Mouse (Mus musculus) intestine, embryonic 16.5 days (tissue): ENCODE measurements around the gene Klhl32. TPM values are rescaled to one million over a fixed set of nuclear protein-coding genes. Genes with fewer than 3 reads are reported as not detected.
"Not testable (repeated sequence)": the region's sequence is repeated elsewhere in the genome, so short reads cannot be mapped to it uniquely, and the experiment has no call there.

Experiments
- ATAC-seq: fragments of 200-750 bp; cut with Nextera tagmentation; 2 replicates; pipeline ENCODE4 v1.8.0; 2017; ENCODE audit warnings: moderate TSS enrichment, moderate library complexity
- H3K27ac ChIP-seq: fragments of 300-500 bp; sonication (generic); 2 replicates; pipeline ENCODE4 v1.5.1; 2014; ENCODE audit warnings: mild to moderate bottlenecking, low read length
- H3K27me3 ChIP-seq: fragments of 300-500 bp; sonication (generic); replicated peaks from 2 replicates; pipeline ENCODE4 v1.6.1; 2014; ENCODE audit warnings: low read length, control low read depth, mixed read lengths; ENCODE audit not compliant: control insufficient read depth, insufficient read depth
- H3K36me3 ChIP-seq: fragments of 300-500 bp; sonication (generic); 2 replicates; pipeline ENCODE4 v1.6.1; 2014; ENCODE audit warnings: low read length, control low read depth; ENCODE audit not compliant: control insufficient read depth, insufficient read depth
- H3K4me1 ChIP-seq: fragments of 300-500 bp; sonication (generic); 2 replicates; pipeline ENCODE4 v1.6.1; 2014; ENCODE audit warnings: low read length, control low read depth, mixed read lengths; ENCODE audit not compliant: control insufficient read depth, insufficient read depth
- H3K4me2 ChIP-seq: fragments of 300-500 bp; sonication (generic); 2 replicates; pipeline ENCODE4 v1.6.1; 2014; ENCODE audit warnings: low read depth, low read length, control low read depth
- H3K4me3 ChIP-seq: fragments of 300-500 bp; sonication (generic); 2 replicates; pipeline ENCODE4 v1.5.1; 2014; ENCODE audit warnings: mild to moderate bottlenecking, low read length
- H3K9ac ChIP-seq: fragments of 300-500 bp; sonication (generic); 2 replicates; pipeline ENCODE4 v1.6.1; 2014; ENCODE audit warnings: low read depth, low read length
- H3K9me3 ChIP-seq: fragments of 300-500 bp; sonication (generic); 2 replicates; pipeline ENCODE4 v1.6.1; 2016; ENCODE audit warnings: low read length, control low read depth; ENCODE audit not compliant: control insufficient read depth
- WGBS: fragments of 180-500 bp; shearing (Covaris S2); extraction: QIAGEN DNeasy Blood & Tissue Kit; methylation state at CpG from one replicate; pipeline ENCODE4 v1.1.7; 2014; 5-methylcytosine and 5-hydroxymethylcytosine counted together
- polyA plus RNA-seq: library from polyadenylated mRNA; unstranded; fragments of >200 nt; fragmentation: Nextera tagmentation; extraction: Ambion mirVana; gene quantifications from 2 replicates; pipeline ENCODE4 v1.2.1, GENCODE M21; 2015

Klhl32 gene
- polyA plus RNA-seq, 1 experiment from 2014 or later: 3.3 TPM

- no peak overlapping the region for H3K4me2 ChIP-seq
- no peak overlapping the region for H3K9ac ChIP-seq
- H3K9me3 ChIP-seq: no peaks in the 10 kb centered on the region
- H3K36me3 ChIP-seq: no peaks in the 10 kb centered on the region
- no peak overlapping the region for H3K27ac ChIP-seq
- no peak overlapping the region for H3K4me3 ChIP-seq
- 66% methylated on average over 7 of the region's 7 CpGs for WGBS
- ATAC-seq: no peak
- no peaks in the 10 kb centered on the region for H3K27me3 ChIP-seq
- H3K4me1 ChIP-seq: no peaks in the 10 kb centered on the region
These were observed 152.3 kb downstream of the Klhl32 start for GRCm38 (mm10) chr4:24698528-24699117.

- Histone ChIP-seq H3K4me1 (no peaks in the 10 kb centered on the region), H3K27ac (no peak overlapping the region), H3K9ac (no peak overlapping the region), H3K4me3 (no peak overlapping the region), H3K4me2 (no peak overlapping the region), H3K9me3 (no peaks in the 10 kb centered on the region), H3K27me3 (no peaks in the 10 kb centered on the region), H3K36me3 (no peaks in the 10 kb centered on the region)
- ATAC-seq: no peak
- 77% methylated on average over 2 of the region's 2 CpGs for WGBS
These were observed 170.8 kb downstream of the Klhl32 start for GRCm38 (mm10) chr4:24680080-24680479.

DNA sequence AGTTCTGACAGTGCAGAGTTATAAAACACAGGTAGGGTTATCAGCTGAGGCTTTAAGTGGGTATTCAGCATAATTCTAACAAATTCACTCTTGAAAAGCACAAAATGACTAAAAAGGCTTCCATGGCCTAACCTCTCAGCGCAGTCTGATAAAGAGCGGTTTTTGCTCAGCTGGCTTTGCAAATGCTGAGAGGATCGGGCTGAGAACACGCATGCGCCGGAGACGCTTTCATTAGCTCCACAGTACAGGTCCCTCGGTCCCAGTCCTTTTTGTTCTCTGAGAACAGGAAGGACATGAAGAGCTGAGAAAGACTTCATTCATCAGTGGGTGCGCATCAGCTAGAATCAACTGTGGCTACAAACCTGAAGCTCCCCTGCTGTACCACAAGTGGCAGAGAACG is 180.9 kb downstream of the Klhl32 start:
- ATAC-seq: no peak
- H3K4me3 ChIP-seq: no peak overlapping the region

DNA sequence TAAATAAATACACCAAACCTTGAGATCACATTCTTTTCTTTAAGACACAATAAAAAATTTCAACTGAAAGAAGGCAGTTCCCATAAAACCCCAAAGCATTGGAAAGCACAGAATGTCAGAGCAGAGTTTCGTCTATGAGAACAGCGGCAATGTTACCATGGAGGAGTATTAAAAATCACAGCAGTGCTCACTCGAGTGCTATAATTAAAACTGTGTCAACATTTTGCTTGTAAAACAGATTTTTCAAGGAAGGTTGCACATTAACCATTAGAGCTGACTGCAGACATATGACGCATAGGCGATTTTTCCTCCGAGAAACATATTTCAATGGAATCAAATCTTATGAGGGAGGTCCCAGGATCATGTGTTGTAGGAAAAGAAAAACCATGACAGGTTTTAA is 191.7 kb downstream of the Klhl32 start:
- Histone ChIP-seq H3K4me3 (no peak overlapping the region), H3K4me2 (no peak overlapping the region), H3K9me3 (no peaks in the 10 kb centered on the region), H3K4me1 (no peaks in the 10 kb centered on the region), H3K27ac (no peak overlapping the region), H3K36me3 (no peaks in the 10 kb centered on the region), H3K27me3 (no peaks in the 10 kb centered on the region), H3K9ac (no peak overlapping the region)
- ATAC-seq: no peak
- 77% methylated on average over 6 of the region's 6 CpGs for WGBS

More for the DNA sequence above, 180.9 kb downstream of the Klhl32 start:
- no peaks in the 10 kb centered on the region for H3K4me1 ChIP-seq
- H3K27ac ChIP-seq: no peak overlapping the region
- H3K9me3 ChIP-seq: no peaks in the 10 kb centered on the region
- no peak overlapping the region for H3K4me2 ChIP-seq
- WGBS: 90% methylated on average over 10 of the region's 10 CpGs
- H3K27me3 ChIP-seq: no peaks in the 10 kb centered on the region
- H3K36me3 ChIP-seq: no peaks in the 10 kb centered on the region
- no peak overlapping the region for H3K9ac ChIP-seq

- 87% methylated on average over 6 of the region's 8 CpGs for WGBS
- H3K9ac ChIP-seq, H3K27me3 ChIP-seq, H3K9me3 ChIP-seq, H3K4me3 ChIP-seq, H3K36me3 ChIP-seq, H3K4me2 ChIP-seq, H3K27ac ChIP-seq, H3K4me1 ChIP-seq: not testable (repeated sequence)
- peak; percentile 26; the same call in 1 of the 2 replicates for ATAC-seq
These were observed 206.2 kb downstream of the Klhl32 start for GRCm38 (mm10) chr4:24644735-24645134.

DNA sequence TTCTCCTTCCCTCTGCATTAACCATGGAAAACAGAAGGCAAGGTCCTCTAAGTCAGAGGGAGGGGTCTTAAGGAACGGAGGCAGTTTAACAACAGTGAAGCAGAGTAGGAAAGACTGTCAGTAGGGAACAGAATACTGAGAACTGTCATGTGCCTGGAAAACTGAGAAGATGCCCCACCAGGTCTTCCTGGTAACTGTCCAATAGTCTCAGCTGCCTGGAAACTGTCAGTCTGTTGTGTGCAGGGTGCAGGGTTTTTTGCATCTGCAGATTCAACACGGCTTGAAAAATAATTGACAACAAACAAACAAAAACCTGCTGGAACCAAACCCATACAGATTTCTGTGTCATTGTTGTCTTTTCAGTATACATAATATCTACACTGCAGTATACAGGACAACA is 208.6 kb downstream of the Klhl32 start:
- Histone ChIP-seq H3K4me2 (no peak overlapping the region), H3K27me3 (no peaks in the 10 kb centered on the region), H3K4me3 (no peak overlapping the region), H3K9ac (no peak overlapping the region), H3K27ac (no peak overlapping the region), H3K4me1 (no peaks in the 10 kb centered on the region), H3K9me3 (no peaks in the 10 kb centered on the region), H3K36me3 (no peaks in the 10 kb centered on the region)
- no peak for ATAC-seq
- WGBS: 78% methylated on average over 2 of the region's 2 CpGs

GRCm38 (mm10) chr4:24631177-24631911 is 219.6 kb downstream of the Klhl32 start:
- Histone ChIP-seq H3K4me2 (no peak overlapping the region), H3K9ac (no peak overlapping the region), H3K36me3 (no peaks in the 10 kb centered on the region), H3K4me3 (no peak overlapping the region), H3K9me3 (no peaks in the 10 kb centered on the region), H3K27me3 (no peaks in the 10 kb centered on the region), H3K27ac (no peak overlapping the region), H3K4me1 (no peaks in the 10 kb centered on the region)
- ATAC-seq: no peak
- WGBS: 74% methylated on average over 9 of the region's 9 CpGs

DNA sequence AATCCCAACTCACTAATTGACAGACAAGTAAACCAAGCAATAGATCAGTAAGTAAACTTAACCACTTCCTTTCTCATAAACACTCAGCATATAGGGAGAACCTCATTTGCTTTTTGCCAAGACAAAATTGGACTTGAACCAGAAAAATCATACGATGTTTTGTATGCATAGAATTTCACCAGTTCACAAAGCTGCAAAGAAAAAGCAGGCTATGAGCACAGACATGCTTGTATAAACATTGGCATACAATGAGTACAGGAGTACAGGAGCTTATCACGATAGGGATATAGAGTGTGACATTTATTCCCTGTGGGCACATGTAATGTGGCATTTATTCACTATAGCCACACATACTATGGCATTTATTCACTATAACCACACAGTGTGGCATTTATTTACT is 220.5 kb downstream of the Klhl32 start:
- no peaks in the 10 kb centered on the region for H3K9me3 ChIP-seq
- H3K27me3 ChIP-seq: no peaks in the 10 kb centered on the region
- H3K27ac ChIP-seq: no peak overlapping the region
- ATAC-seq: no peak
- H3K9ac ChIP-seq: no peak overlapping the region
- no peak overlapping the region for H3K4me3 ChIP-seq
- H3K36me3 ChIP-seq: no peaks in the 10 kb centered on the region
- 47% methylated on average over 2 of the region's 2 CpGs for WGBS
- H3K4me2 ChIP-seq: no peak overlapping the region
- H3K4me1 ChIP-seq: no peaks in the 10 kb centered on the region

GRCm38 (mm10) chr4:24627871-24628270 is 223.1 kb downstream of the Klhl32 start:
- no peak overlapping the region for H3K27ac ChIP-seq
- no peak overlapping the region for H3K4me2 ChIP-seq
- H3K27me3 ChIP-seq: no peaks in the 10 kb centered on the region
- no peaks in the 10 kb centered on the region for H3K4me1 ChIP-seq
- no peaks in the 10 kb centered on the region for H3K9me3 ChIP-seq
- no peaks in the 10 kb centered on the region for H3K36me3 ChIP-seq
- H3K4me3 ChIP-seq: no peak overlapping the region
- H3K9ac ChIP-seq: no peak overlapping the region
- ATAC-seq: no peak
- WGBS: 63% methylated on average over 1 of the region's 1 CpGs
